Mouse (Mus musculus) midbrain, embryonic 14.5 days (tissue): ENCODE results near the gene Gm20388. TPM values are rescaled to one million over a fixed set of nuclear protein-coding genes. Genes with fewer than 3 reads are reported as not detected.
A peak's percentile ranks its signal among the peaks of the same experiment; 100 is the strongest.

Experiments used
- ATAC-seq: fragments of 200-750 bp; cut with Nextera tagmentation; 2 replicates; pipeline ENCODE4 v1.8.0; 2017; ENCODE audit warnings: moderate number of reproducible peaks, moderate library complexity; ENCODE audit not compliant: low FRiP score, low TSS enrichment
- DNase-seq: peaks from one replicate; pipeline ENCODE4 v3.0.0-alpha.2; 2015
- H3K27ac ChIP-seq: fragments of 300-500 bp; sonication (generic); replicated peaks from 2 replicates; pipeline ENCODE4 v1.5.1; 2014; ENCODE audit warnings: mild to moderate bottlenecking, low read depth, low read length, moderate library complexity
- H3K27me3 ChIP-seq: fragments of 300-500 bp; sonication (generic); 2 replicates; pipeline ENCODE4 v1.6.1; 2014; ENCODE audit warnings: low read length, control low read depth, mixed read lengths; ENCODE audit not compliant: control insufficient read depth, insufficient read depth
- H3K36me3 ChIP-seq: fragments of 300-500 bp; sonication (generic); 2 replicates; pipeline ENCODE4 v1.6.1; 2014; ENCODE audit warnings: low read length, control low read depth; ENCODE audit not compliant: control insufficient read depth, insufficient read depth
- H3K4me1 ChIP-seq: fragments of 300-500 bp; sonication (generic); 2 replicates; pipeline ENCODE4 v1.6.1; 2014; ENCODE audit warnings: mild to moderate bottlenecking, antibody characterized with exemption, low read length, control low read depth; ENCODE audit not compliant: control insufficient read depth, insufficient read depth
- H3K4me2 ChIP-seq: fragments of 300-500 bp; sonication (generic); 2 replicates; pipeline ENCODE4 v1.6.1; 2014; ENCODE audit warnings: mild to moderate bottlenecking, low read length, moderate library complexity
- H3K4me3 ChIP-seq: fragments of 300-500 bp; sonication (generic); replicated peaks from 2 replicates; pipeline ENCODE4 v1.5.1; 2014; ENCODE audit warnings: low read depth, low read length
- H3K9ac ChIP-seq: fragments of 300-500 bp; sonication (generic); replicated peaks from 2 replicates; pipeline ENCODE4 v1.6.1; 2014; ENCODE audit warnings: mild to moderate bottlenecking, low read length, moderate library complexity
- H3K9me3 ChIP-seq: fragments of 300-500 bp; sonication (generic); 2 replicates; pipeline ENCODE4 v1.6.1; 2016; ENCODE audit warnings: low read length, control low read depth, mixed read lengths; ENCODE audit not compliant: control insufficient read depth
- WGBS: fragments of 180-500 bp; shearing (Covaris S2); extraction: QIAGEN DNeasy Blood & Tissue Kit; methylation state at CpG from one replicate; pipeline ENCODE4 v1.1.7; 2014; 5-methylcytosine and 5-hydroxymethylcytosine counted together
- polyA plus RNA-seq: library from polyadenylated mRNA; unstranded; fragments of >200 nt; fragmentation: Nextera tagmentation; extraction: Ambion mirVana; gene quantifications from 2 replicates; pipeline ENCODE4 v1.2.1, GENCODE M21; 2014

Gm20388 gene
- polyA plus RNA-seq, 1 experiment from 2014 or later: 4.1 TPM

DNA sequence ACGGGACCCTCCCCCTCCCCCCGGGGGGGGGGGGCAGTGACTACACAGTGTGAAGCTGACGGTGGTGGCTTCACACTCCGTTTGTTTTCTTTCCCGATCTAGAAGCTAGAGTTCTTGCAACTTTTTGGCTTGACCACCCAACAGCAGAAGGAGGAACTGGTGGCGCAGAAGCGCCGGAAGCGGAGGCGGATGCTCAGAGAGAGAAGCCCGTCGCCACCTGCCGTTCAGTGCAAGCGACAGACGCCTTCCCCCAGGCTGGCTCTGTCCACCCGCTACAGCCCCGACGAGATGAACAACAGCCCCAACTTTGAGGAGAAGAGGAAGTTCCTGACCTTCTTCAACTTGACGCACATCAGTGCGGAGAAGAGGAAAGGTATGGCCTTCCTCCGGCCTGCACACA is 661.9 kb downstream of the Gm20388 start:
- DNase-seq: no peak
- H3K4me2 ChIP-seq: no peak overlapping the region
- 78% methylated on average over 21 of the region's 21 CpGs for WGBS
- no peak for ATAC-seq
- H3K27me3 ChIP-seq: no peaks in the 10 kb centered on the region
- H3K9me3 ChIP-seq: no peaks in the 10 kb centered on the region
- H3K4me1 ChIP-seq: no peaks in the 10 kb centered on the region
- no peak overlapping the region for H3K27ac ChIP-seq
- H3K36me3 ChIP-seq: peaks cover 94% of the 10 kb centered on the region
- H3K9ac ChIP-seq: no peak overlapping the region
- no peak overlapping the region for H3K4me3 ChIP-seq

DNA sequence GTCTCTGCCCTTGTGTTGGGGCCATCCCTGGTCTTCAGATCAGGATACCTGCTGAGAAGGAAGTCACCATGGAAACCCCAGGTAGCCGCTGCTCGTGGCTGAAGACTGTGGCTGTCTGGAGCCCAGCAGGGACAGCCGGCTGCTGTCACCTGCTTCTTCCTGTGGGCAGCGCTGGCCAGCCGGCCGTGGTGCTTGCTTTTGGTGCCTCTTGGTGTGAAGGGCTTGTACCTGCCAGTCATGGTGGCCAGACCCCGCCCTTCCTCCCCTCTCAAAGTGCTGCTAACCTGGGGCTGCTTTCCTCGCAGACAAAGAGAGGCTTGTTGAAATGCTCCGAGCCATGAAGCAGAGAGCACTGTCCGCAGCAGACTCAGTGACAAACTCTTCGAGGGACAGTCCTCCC is 663.2 kb downstream of the Gm20388 start:
- no peaks in the 10 kb centered on the region for H3K9me3 ChIP-seq
- H3K4me1 ChIP-seq: no peaks in the 10 kb centered on the region
- WGBS: 62% methylated on average over 11 of the region's 11 CpGs
- no peaks in the 10 kb centered on the region for H3K27me3 ChIP-seq
- H3K36me3 ChIP-seq: peaks cover 94% of the 10 kb centered on the region
- H3K4me2 ChIP-seq: no peak overlapping the region
- no peak overlapping the region for H3K4me3 ChIP-seq
- no peak overlapping the region for H3K9ac ChIP-seq
- no peak for DNase-seq
- H3K27ac ChIP-seq: no peak overlapping the region
- ATAC-seq: no peak

DNA sequence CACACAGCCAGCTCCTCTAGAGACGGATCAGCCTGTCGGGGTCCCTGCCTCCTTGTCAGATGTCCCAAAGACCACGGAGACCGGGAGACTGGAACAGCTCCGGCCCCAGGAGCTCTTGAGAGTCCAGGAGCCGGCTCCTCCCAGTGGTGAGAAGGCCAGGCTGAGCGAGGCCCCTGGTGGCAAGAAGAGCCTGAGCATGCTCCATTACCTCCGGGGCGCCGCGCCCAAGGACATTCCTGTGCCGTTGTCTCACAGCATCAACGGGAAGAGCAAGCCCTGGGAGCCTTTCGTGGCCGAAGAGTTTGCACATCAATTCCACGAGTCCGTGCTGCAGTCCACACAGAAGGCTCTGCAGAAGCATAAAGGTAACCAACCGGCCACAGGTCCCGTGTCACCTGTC is 664.3 kb downstream of the Gm20388 start:
- Histone ChIP-seq H3K4me2 (no peak overlapping the region), H3K36me3 (peaks cover 94% of the 10 kb centered on the region), H3K9ac (no peak overlapping the region), H3K27me3 (no peaks in the 10 kb centered on the region), H3K27ac (no peak overlapping the region), H3K4me3 (no peak overlapping the region), H3K4me1 (no peaks in the 10 kb centered on the region), H3K9me3 (no peaks in the 10 kb centered on the region)
- no peak for DNase-seq
- 76% methylated on average over 19 of the region's 19 CpGs for whole genome bisulfite sequencing
- no peak for ATAC-seq

DNA sequence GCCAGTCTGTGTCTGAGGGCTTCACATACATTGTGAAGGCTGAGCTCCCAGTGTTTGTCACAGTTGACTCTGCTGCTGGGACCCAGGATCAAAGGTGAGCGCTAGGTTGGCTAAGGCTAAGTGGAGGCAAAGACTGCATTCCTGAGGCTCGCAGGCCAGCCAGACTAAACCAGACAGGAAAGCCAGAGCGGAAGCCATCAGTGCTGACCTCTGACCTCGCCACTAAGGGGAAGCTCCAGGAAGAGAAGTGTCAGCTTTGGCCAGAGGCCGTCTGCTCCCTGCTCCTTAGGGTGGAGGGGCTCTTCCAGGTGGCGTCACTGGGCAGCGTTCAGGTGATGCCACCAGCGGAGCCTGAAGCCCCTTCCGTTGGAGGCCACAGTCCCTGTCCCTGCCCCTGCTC is 665.2 kb downstream of the Gm20388 start:
- H3K9ac ChIP-seq: no peak overlapping the region
- WGBS: 54% methylated on average over 9 of the region's 9 CpGs
- H3K27me3 ChIP-seq: no peaks in the 10 kb centered on the region
- H3K4me1 ChIP-seq: no peaks in the 10 kb centered on the region
- no peak overlapping the region for H3K4me3 ChIP-seq
- H3K36me3 ChIP-seq: peaks cover 99% of the 10 kb centered on the region
- no peak for ATAC-seq
- no peak overlapping the region for H3K27ac ChIP-seq
- H3K9me3 ChIP-seq: no peaks in the 10 kb centered on the region
- H3K4me2 ChIP-seq: no peak overlapping the region
- no peak for DNase-seq

DNA sequence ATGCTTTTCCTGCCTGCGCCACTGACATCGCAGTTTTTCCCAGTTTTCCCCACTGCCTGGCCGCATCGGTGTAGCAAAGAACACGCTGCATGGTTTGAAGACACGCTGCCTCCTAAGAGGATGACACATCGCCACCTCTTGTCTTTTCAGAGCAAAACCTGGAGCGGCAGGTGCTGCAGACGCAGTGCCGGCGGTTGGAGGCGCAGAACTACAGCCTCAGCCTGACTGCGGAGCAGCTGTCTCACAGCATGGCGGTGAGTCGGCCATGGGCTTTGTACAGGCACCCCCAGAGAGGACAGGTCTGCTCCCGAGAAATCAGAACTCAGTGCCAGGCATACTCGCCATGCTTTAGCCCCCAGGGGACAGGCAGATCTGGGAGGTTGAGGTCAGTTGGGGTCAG is 667.2 kb downstream of the Gm20388 start:
- 0 out of 2 replicates have a peak overlapping the region, but pooled peaks have one; percentile 3 for H3K27ac ChIP-seq
- no peak overlapping the region for H3K4me2 ChIP-seq
- no peak overlapping the region for H3K4me3 ChIP-seq
- DNase-seq (no peak), ATAC-seq (no peak)
- 82% methylated on average over 17 of the region's 17 CpGs for WGBS
- H3K9ac ChIP-seq: no peak overlapping the region
- H3K36me3 ChIP-seq: peaks cover 92% of the 10 kb centered on the region
- H3K4me1 ChIP-seq: no peaks in the 10 kb centered on the region
- no peaks in the 10 kb centered on the region for H3K27me3 ChIP-seq
- H3K9me3 ChIP-seq: no peaks in the 10 kb centered on the region

GRCm38 (mm10) chr8:120580336-120581000 is 669.8 kb downstream of the Gm20388 start:
- no peak for ATAC-seq
- H3K9me3 ChIP-seq: no peaks in the 10 kb centered on the region
- WGBS: 91% methylated on average over 8 of the region's 8 CpGs
- H3K4me2 ChIP-seq: no peak overlapping the region
- no peak for DNase-seq
- H3K4me1 ChIP-seq: no peaks in the 10 kb centered on the region
- no peaks in the 10 kb centered on the region for H3K27me3 ChIP-seq
- H3K9ac ChIP-seq: no peak overlapping the region
- no peak overlapping the region for H3K4me3 ChIP-seq
- peaks cover 66% of the 10 kb centered on the region for H3K36me3 ChIP-seq
- H3K27ac ChIP-seq: no peak overlapping the region

- Histone ChIP-seq H3K27me3 (no peaks in the 10 kb centered on the region), H3K9ac (no peak overlapping the region), H3K27ac (no peak overlapping the region), H3K9me3 (no peaks in the 10 kb centered on the region), H3K4me2 (no peak overlapping the region), H3K4me3 (no peak overlapping the region), H3K4me1 (no peaks in the 10 kb centered on the region), H3K36me3 (peaks cover 57% of the 10 kb centered on the region)
- no peak for ATAC-seq
- DNase-seq: no peak
- 92% methylated on average over 12 of the region's 12 CpGs for WGBS
These were observed 670.7 kb downstream of the Gm20388 start for GRCm38 (mm10) chr8:120581329-120581728.

- Histone ChIP-seq H3K9me3 (no peaks in the 10 kb centered on the region), H3K4me2 (no peak overlapping the region), H3K4me3 (no peak overlapping the region), H3K27me3 (no peaks in the 10 kb centered on the region), H3K36me3 (peaks cover 52% of the 10 kb centered on the region), H3K4me1 (no peaks in the 10 kb centered on the region), H3K9ac (no peak overlapping the region), H3K27ac (no peak overlapping the region)
- ATAC-seq: no peak
- no peak for DNase-seq
- WGBS: 88% methylated on average over 8 of the region's 8 CpGs
These were observed 671.2 kb downstream of the Gm20388 start for GRCm38 (mm10) chr8:120581811-120582210.

GRCm38 (mm10) chr8:120585521-120585920 is 674.9 kb downstream of the Gm20388 start:
- peaks cover 4% of the 10 kb centered on the region for H3K4me1 ChIP-seq
- H3K36me3 ChIP-seq: peaks cover 16% of the 10 kb centered on the region
- no peak overlapping the region for H3K27ac ChIP-seq
- H3K9me3 ChIP-seq: no peaks in the 10 kb centered on the region
- no peak overlapping the region for H3K4me3 ChIP-seq
- WGBS: 95% methylated on average over 10 of the region's 10 CpGs
- H3K9ac ChIP-seq: no peak overlapping the region
- ATAC-seq: no peak
- no peak for DNase-seq
- no peak overlapping the region for H3K4me2 ChIP-seq
- no peaks in the 10 kb centered on the region for H3K27me3 ChIP-seq
